ENCODE assay signal across 17 mouse cellular contexts in genomic region chr2:12401137-12401536, GRCm38 (mm10).
"Had no signal": no experiment of that assay in that cellular context is flagged by ENCODE, and none has a peak within 500 bp of the region (broad histone marks: within the 10 kb centered on the region; RNA-seq: fewer than 3 reads in every experiment).

No protein-coding gene starts in this region.

- H3K4me2 ChIP-seq: lung, embryonic 15.5 days; midbrain, embryonic 11.5 days; midbrain, embryonic 13.5 days; midbrain, embryonic 15.5 days; neural tube, embryonic 12.5 days; stomach, embryonic 15.5 days had no signal

- H3K27ac ChIP-seq: lung, embryonic 15.5 days; macrophage; midbrain, embryonic 13.5 days; midbrain, embryonic 15.5 days; neural tube, embryonic 12.5 days; stomach, embryonic 15.5 days; stomach, postnatal 0 days had no signal

- DNase-seq: lung, adult 2 months; lung, postnatal 14 days; lung, postnatal 36 days; right cerebral cortex, postnatal 14 days; thymus, adult 2 months; thymus, postnatal 25 days; thymus, postnatal 4 days had no signal

- H3K36me3 ChIP-seq: lung, embryonic 15.5 days; midbrain, embryonic 13.5 days; midbrain, embryonic 15.5 days; neural tube, embryonic 12.5 days; stomach, embryonic 15.5 days had no signal

- H3K27me3 ChIP-seq: lung, embryonic 15.5 days; megakaryocyte, embryonic 14.5 days; midbrain, embryonic 13.5 days; midbrain, embryonic 15.5 days; neural tube, embryonic 12.5 days; stomach, embryonic 15.5 days had no signal

- H3K4me1 ChIP-seq: lung, embryonic 15.5 days; midbrain, embryonic 13.5 days; midbrain, embryonic 15.5 days; neural tube, embryonic 12.5 days; stomach, embryonic 15.5 days had no signal

- H3K9me3 ChIP-seq: lung, embryonic 15.5 days; megakaryocyte, embryonic 14.5 days; midbrain, embryonic 13.5 days; midbrain, embryonic 15.5 days; neural tube, embryonic 12.5 days; stomach, embryonic 15.5 days had no signal

- ATAC-seq: lung, postnatal 0 days; midbrain, embryonic 13.5 days; midbrain, embryonic 15.5 days had no signal

- H3K9ac ChIP-seq: lung, embryonic 15.5 days; midbrain, embryonic 13.5 days; midbrain, embryonic 15.5 days; neural tube, embryonic 12.5 days; stomach, embryonic 15.5 days had no signal

- H3K4me3 ChIP-seq: lung, embryonic 15.5 days; megakaryocyte, embryonic 14.5 days; midbrain, embryonic 13.5 days; midbrain, embryonic 15.5 days; neural tube, embryonic 12.5 days; stomach, embryonic 15.5 days had no signal
